Mouse (Mus musculus): ENCODE data around the gene Cutc.

- TF ChIP-seq ZNF384 (IDR thresholded peaks at IDR 0.05; ENCODE audit: low read depth, low read length) (no peak), MAFK (IDR thresholded peaks at IDR 0.05; ENCODE audit: borderline replicate concordance, low read depth, low read length) (no peak), CTCF (IDR thresholded peaks at IDR 0.05 in 2 of 3, conservative IDR thresholded peaks at IDR 0.05 in 1 of 3; ENCODE audit: control insufficient read depth in 1 of 3, insufficient read depth in 1 of 3, low read depth in 2 of 3, low read length in 3 of 3, poor library complexity in 1 of 3, severe bottlenecking in 1 of 3) (no peak)
These were observed 60.5 kb downstream of the Cutc start for GRCm38 (mm10) chr19:43813315-43813714.
